Mouse (Mus musculus) stomach, embryonic 14.5 days (tissue): ENCODE measurements around the gene Il31. TPM values are rescaled to one million over a fixed set of nuclear protein-coding genes. Genes with fewer than 3 reads are reported as not detected.

Experiments
- ATAC-seq: fragments of 200-750 bp; cut with Nextera tagmentation; 2 replicates; pipeline ENCODE4 v1.8.0; 2017; ENCODE audit warnings: low read depth, moderate TSS enrichment; ENCODE audit not compliant: insufficient number of reproducible peaks, insufficient read depth, low FRiP score
- H3K27ac ChIP-seq: fragments of 300-500 bp; sonication (generic); 2 replicates; pipeline ENCODE4 v1.5.1; 2014; ENCODE audit warnings: mild to moderate bottlenecking, low read length, moderate library complexity, mixed read lengths
- H3K27me3 ChIP-seq: fragments of 300-500 bp; sonication (generic); 2 replicates; pipeline ENCODE4 v1.6.1; 2014; ENCODE audit warnings: low read length, control low read depth, mixed read lengths; ENCODE audit not compliant: control insufficient read depth, insufficient read depth
- H3K36me3 ChIP-seq: fragments of 300-500 bp; sonication (generic); 2 replicates; pipeline ENCODE4 v1.6.1; 2014; ENCODE audit warnings: mild to moderate bottlenecking, control low read depth, low read length, moderate library complexity, mixed read lengths; ENCODE audit not compliant: control insufficient read depth, insufficient read depth
- H3K4me1 ChIP-seq: fragments of 300-500 bp; sonication (generic); 2 replicates; pipeline ENCODE4 v1.6.1; 2014; ENCODE audit warnings: low read length, control low read depth, mixed read lengths; ENCODE audit not compliant: control insufficient read depth, insufficient read depth
- H3K4me2 ChIP-seq: fragments of 300-500 bp; sonication (generic); replicated peaks from 2 replicates; pipeline ENCODE4 v1.6.1; 2014; ENCODE audit warnings: low read depth, low read length, control low read depth
- H3K4me3 ChIP-seq: fragments of 300-500 bp; sonication (generic); 2 replicates; pipeline ENCODE4 v1.5.1; 2014; ENCODE audit warnings: low read depth, low read length, control low read depth
- H3K9ac ChIP-seq: fragments of 300-500 bp; sonication (generic); replicated peaks from 2 replicates; pipeline ENCODE4 v1.6.1; 2014; ENCODE audit warnings: low read depth, mild to moderate bottlenecking, control low read depth, low read length, moderate library complexity, mixed read lengths
- H3K9me3 ChIP-seq: fragments of 300-500 bp; sonication (generic); 2 replicates; pipeline ENCODE4 v1.6.1; 2016; ENCODE audit warnings: low read depth, low read length, control low read depth; ENCODE audit not compliant: control insufficient read depth
- WGBS: fragments of 180-500 bp; shearing (Covaris S2); extraction: QIAGEN DNeasy Blood & Tissue Kit; methylation state at CpG from one replicate; pipeline ENCODE4 v1.1.7; 2014; 5-methylcytosine and 5-hydroxymethylcytosine counted together
- microRNA-seq: library from miRNA; unstranded; fragments of <30 nt; microRNA quantifications from one replicate; pipeline ENCODE4, GENCODE M21; 2016
- polyA plus RNA-seq: library from polyadenylated mRNA; unstranded; fragments of >200 nt; fragmentation: Nextera tagmentation; extraction: Ambion mirVana; gene quantifications from 2 replicates; pipeline ENCODE4 v1.2.1, GENCODE M21; 2014

Il31 gene
- polyA plus RNA-seq, 1 experiment from 2014 or later: not detected

GRCm38 (mm10) chr5:123436780-123437175 lies 52.5 kb downstream of the Il31 start:
- no peak overlapping the region for H3K27ac ChIP-seq

GRCm38 (mm10) chr5:123436071-123436779 lies 53.1 kb downstream of the Il31 start:
- no peak overlapping the region for H3K4me3 ChIP-seq
- peaks cover 4% of the 10 kb centered on the region for H3K36me3 ChIP-seq
- H3K27me3 ChIP-seq: no peaks in the 10 kb centered on the region
- no peak overlapping the region for H3K9ac ChIP-seq
- H3K9me3 ChIP-seq: no peaks in the 10 kb centered on the region
- no peak for ATAC-seq
- WGBS: 63% methylated on average over 8 of the region's 8 CpGs
- H3K4me2 ChIP-seq: no peak overlapping the region
- H3K4me1 ChIP-seq: peaks cover 18% of the 10 kb centered on the region
- no peak overlapping the region for H3K27ac ChIP-seq

More at GRCm38 (mm10) chr5:123436780-123437175, 52.5 kb downstream of the Il31 start:
- H3K27me3 ChIP-seq: no peaks in the 10 kb centered on the region
- no peak overlapping the region for H3K9ac ChIP-seq
- peaks cover 18% of the 10 kb centered on the region for H3K4me1 ChIP-seq
- no peak for ATAC-seq
- 33% methylated on average over 4 of the region's 4 CpGs for WGBS
- H3K9me3 ChIP-seq: no peaks in the 10 kb centered on the region
- no peak overlapping the region for H3K4me3 ChIP-seq
- H3K36me3 ChIP-seq: peaks cover 4% of the 10 kb centered on the region
- no peak overlapping the region for H3K4me2 ChIP-seq

- H3K4me2 ChIP-seq: no peak overlapping the region
- H3K9me3 ChIP-seq: no peaks in the 10 kb centered on the region
- H3K4me3 ChIP-seq: no peak overlapping the region
- H3K36me3 ChIP-seq: no peaks in the 10 kb centered on the region
- H3K9ac ChIP-seq: no peak overlapping the region
- H3K27me3 ChIP-seq: no peaks in the 10 kb centered on the region
- peaks cover 18% of the 10 kb centered on the region for H3K4me1 ChIP-seq
- no peak overlapping the region for H3K27ac ChIP-seq
- no peak for ATAC-seq
- WGBS: 67% methylated on average over 3 of the region's 3 CpGs
Observed at GRCm38 (mm10) chr5:123432305-123432874, 56.9 kb downstream of the Il31 start.

- Histone ChIP-seq H3K9ac (no peak overlapping the region), H3K9me3 (peaks cover under 1% of the 10 kb centered on the region; the same call in 1 of the 2 replicates), H3K4me1 (peaks cover 18% of the 10 kb centered on the region), H3K36me3 (no peaks in the 10 kb centered on the region), H3K4me2 (no peak overlapping the region), H3K27me3 (no peaks in the 10 kb centered on the region), H3K4me3 (no peak overlapping the region), H3K27ac (no peak overlapping the region)
- no peak for ATAC-seq
- 77% methylated on average over 13 of the region's 13 CpGs for WGBS
Observed at GRCm38 (mm10) chr5:123431524-123432304, 57.6 kb downstream of the Il31 start.

Small RNAs within 50 kb of the gene (microRNA-seq; reads per million reads assigned to microRNA genes)
- gene Mir7647: 1.6 reads per million

Other genes with a start within 250 kb of the Il31 start
- gene Wdr66, start 237.4 kb downstream of the Il31 start, polyA plus RNA-seq: 1.3 and 1.7 TPM in 2 replicates
- 27.6 and 30.1 TPM in 2 replicates for gene Bcl7a, start 145.7 kb downstream of the Il31 start, polyA plus RNA-seq
- gene Mlxip, start 94.7 kb downstream of the Il31 start, polyA plus RNA-seq: 26.5 and 27.6 TPM in 2 replicates
- not detected in 2 replicates for gene Lrrc43, start 184 bp downstream of the Il31 start, polyA plus RNA-seq
- 0.25 TPM in 1 of 2 replicates, not detected in the other for gene B3gnt4, start 21.0 kb upstream of the Il31 start, polyA plus RNA-seq
- gene Diablo, start 34.7 kb upstream of the Il31 start, polyA plus RNA-seq: 109 and 113 TPM in 2 replicates
- gene Gm49027, start 36.0 kb upstream of the Il31 start, polyA plus RNA-seq: 7.0 and 8.7 TPM in 2 replicates
- 25.4 and 27.2 TPM in 2 replicates for gene Vps33a, start 83.5 kb upstream of the Il31 start, polyA plus RNA-seq
- gene Clip1, start 195.1 kb upstream of the Il31 start, polyA plus RNA-seq: 39.5 and 40.5 TPM in 2 replicates
- gene Zcchc8, start 231.6 kb upstream of the Il31 start, polyA plus RNA-seq: 84.6 and 97.5 TPM in 2 replicates